Mouse (Mus musculus): ENCODE data around the gene Cmklr1. TPM values are rescaled to one million over a fixed set of nuclear protein-coding genes. Genes with fewer than 3 reads are reported as not detected.

Cmklr1 gene
- total RNA-seq, 2 experiments from 2014 or later = 3.8 to 4.5 TPM

GRCm38 (mm10) chr5:113660872-113661271 lies 10.6 kb upstream of the Cmklr1 start:
- intact Hi-C loops (cut with DNase I) = no loop called here
- peak in 1 of 2 experiments; percentile 25 for DNase-seq (ENCODE audit: low spot score in 2 of 2)

GRCm38 (mm10) chr5:113654821-113655220 lies 4.6 kb upstream of the Cmklr1 start:
- DNase-seq (ENCODE audit: low spot score in 2 of 2) = peak in 1 of 2 experiments; percentile 14
- intact Hi-C loops (cut with DNase I) = no loop called here

- intact Hi-C loops (cut with DNase I) = no loop called here
- DNase-seq (ENCODE audit: low spot score in 2 of 2) = no peak
These were observed 4.0 kb upstream of the Cmklr1 start for GRCm38 (mm10) chr5:113654206-113654605.

GRCm38 (mm10) chr5:113652215-113652614 lies 2.0 kb upstream of the Cmklr1 start:
- intact Hi-C loops (cut with DNase I) = no loop called here
- no peak for DNase-seq (ENCODE audit: low spot score in 2 of 2)

- intact Hi-C loops (cut with DNase I) = no loop called here
- no peak for DNase-seq (ENCODE audit: low spot score in 2 of 2)
These were observed 1.5 kb downstream of the Cmklr1 start for GRCm38 (mm10) chr5:113648647-113649211.

- intact Hi-C loops (cut with DNase I) = no loop called here
- peak in 1 of 2 experiments; percentile 44 for DNase-seq (ENCODE audit: low spot score in 2 of 2)
These were observed 3.1 kb downstream of the Cmklr1 start for GRCm38 (mm10) chr5:113647141-113647540.

GRCm38 (mm10) chr5:113644520-113644919 lies 5.7 kb downstream of the Cmklr1 start:
- intact Hi-C loops (cut with DNase I) = no loop called here
- peak in 1 of 2 experiments; percentile 71 for DNase-seq (ENCODE audit: low spot score in 2 of 2)

GRCm38 (mm10) chr5:113643107-113643848 lies 6.9 kb downstream of the Cmklr1 start:
- intact Hi-C loops (cut with DNase I) = no loop called here
- DNase-seq (ENCODE audit: low spot score in 2 of 2) = peak; percentile 69

- intact Hi-C loops (cut with DNase I) = loop anchor here (1.0 kb wide), 1 partner anchor 48 kb away; no protein-coding TSS in a partner anchor
- peak in 1 of 2 experiments; percentile 45 for DNase-seq (ENCODE audit: low spot score in 2 of 2)
These were observed 9.2 kb downstream of the Cmklr1 start for GRCm38 (mm10) chr5:113641066-113641465.

- intact Hi-C loops (cut with DNase I) = no loop called here
- no peak for DNase-seq (ENCODE audit: low spot score in 2 of 2)
These were observed 11.1 kb downstream of the Cmklr1 start for GRCm38 (mm10) chr5:113639126-113639525.

- intact Hi-C loops (cut with DNase I) = no loop called here
- no peak for DNase-seq (ENCODE audit: low spot score in 2 of 2)
These were observed 12.2 kb downstream of the Cmklr1 start for GRCm38 (mm10) chr5:113638055-113638454.

- peak in 1 of 2 experiments; percentile 33 for DNase-seq (ENCODE audit: low spot score in 2 of 2)
- intact Hi-C loops (cut with DNase I) = no loop called here
These were observed 12.6 kb downstream of the Cmklr1 start for GRCm38 (mm10) chr5:113637631-113638030.

- intact Hi-C loops (cut with DNase I) = no loop called here
- DNase-seq (ENCODE audit: low spot score in 2 of 2) = no peak
These were observed 14.2 kb downstream of the Cmklr1 start for GRCm38 (mm10) chr5:113635861-113636565.

- DNase-seq (ENCODE audit: low spot score in 2 of 2) = no peak
- intact Hi-C loops (cut with DNase I) = no loop called here
These were observed 15.2 kb downstream of the Cmklr1 start for GRCm38 (mm10) chr5:113634887-113635610.

GRCm38 (mm10) chr5:113634024-113634651 lies 16.1 kb downstream of the Cmklr1 start:
- intact Hi-C loops (cut with DNase I) = no loop called here
- DNase-seq (ENCODE audit: low spot score in 2 of 2) = peak; percentile 48 to 65

GRCm38 (mm10) chr5:113633037-113633714 lies 17.1 kb downstream of the Cmklr1 start:
- no peak for DNase-seq (ENCODE audit: low spot score in 2 of 2)
- intact Hi-C loops (cut with DNase I) = no loop called here

GRCm38 (mm10) chr5:113630116-113630515 lies 20.1 kb downstream of the Cmklr1 start:
- DNase-seq (ENCODE audit: low spot score in 2 of 2) = no peak
- intact Hi-C loops (cut with DNase I) = no loop called here

- DNase-seq (ENCODE audit: low spot score in 2 of 2) = no peak
- intact Hi-C loops (cut with DNase I) = no loop called here
These were observed 21.0 kb downstream of the Cmklr1 start for GRCm38 (mm10) chr5:113629248-113629647.
